Mouse (Mus musculus): ENCODE data around the gene Cstf2t. TPM values are rescaled to one million over a fixed set of nuclear protein-coding genes. Genes with fewer than 3 reads are reported as not detected.

Gene Cstf2t
- polyA plus RNA-seq (2014; fragmentation: Illumina TruSeq; extraction: RNeasy Lipid Tissue Mini Kit (QIAGEN cat#74804)) = 73.7 TPM

DNA sequence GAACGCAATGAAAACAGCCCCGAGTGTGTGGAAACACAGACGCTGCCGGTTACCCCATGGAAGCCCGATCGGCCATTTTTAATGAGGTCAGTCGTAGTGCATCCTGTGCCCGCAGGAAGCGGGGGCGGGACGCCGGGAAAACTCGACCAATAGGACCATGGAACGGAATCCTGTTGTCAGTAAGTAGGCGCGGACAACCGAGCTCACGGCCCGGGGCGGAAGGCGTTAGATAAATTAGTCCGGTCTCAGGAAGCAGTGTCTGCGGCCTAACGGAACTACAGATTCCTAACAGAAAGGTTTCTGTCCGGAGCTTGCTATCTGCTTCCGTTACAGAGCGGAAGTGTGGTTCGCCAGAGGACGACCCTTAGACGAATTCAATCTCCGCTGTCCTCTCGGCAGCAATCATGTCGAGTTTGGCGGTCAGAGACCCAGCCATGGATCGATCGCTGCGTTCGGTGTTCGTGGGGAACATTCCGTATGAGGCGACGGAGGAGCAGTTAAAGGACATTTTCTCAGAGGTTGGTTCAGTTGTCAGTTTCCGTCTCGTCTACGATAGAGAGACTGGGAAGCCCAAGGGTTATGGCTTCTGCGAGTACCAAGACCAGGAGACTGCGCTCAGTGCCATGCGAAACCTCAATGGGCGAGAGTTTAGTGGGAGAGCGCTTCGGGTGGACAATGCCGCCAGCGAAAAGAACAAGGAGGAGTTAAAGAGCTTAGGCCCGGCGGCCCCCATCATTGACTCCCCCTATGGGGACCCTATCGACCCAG lies at the start of gene Cstf2t:
Cstf2t (plus strand) TSS at position 176 of the 768 bp plus-strand sequence.

Measured in ovary, adult 10 weeks (tissue).